Mouse (Mus musculus) CD8-positive naive resting alpha-beta T cell, adult 2 months (primary cell): ENCODE measurements around the gene 0610010K14Rik.

Experiments used
- DNase-seq, 2 experiments: peaks; one replicate each; pipeline ENCODE4 v3.0.0; 2022; ENCODE audit warnings: low read depth in 2 of 2, low spot score in 2 of 2

0610010K14Rik gene

DNA sequence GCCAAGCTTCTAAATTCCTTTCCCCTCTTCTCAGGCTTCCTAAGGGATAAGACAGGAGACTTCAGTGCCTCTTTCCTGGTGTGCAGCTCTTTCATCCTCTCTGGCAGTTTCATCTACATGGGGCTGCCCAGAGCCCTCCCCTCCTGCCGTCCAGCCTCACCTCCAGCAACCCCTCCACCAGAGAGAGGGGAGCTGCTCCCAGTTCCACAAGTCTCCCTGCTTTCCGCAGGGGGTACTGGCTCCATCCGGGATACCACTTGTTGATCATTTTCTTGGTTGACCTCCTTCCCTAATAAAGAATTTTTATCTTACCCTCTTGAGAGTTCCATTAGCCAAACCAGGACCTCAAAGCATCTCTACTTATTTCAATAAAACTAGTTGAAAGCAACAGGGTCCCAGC is 21.6 kb downstream of the 0610010K14Rik start:
- DNase-seq = no peak

DNA sequence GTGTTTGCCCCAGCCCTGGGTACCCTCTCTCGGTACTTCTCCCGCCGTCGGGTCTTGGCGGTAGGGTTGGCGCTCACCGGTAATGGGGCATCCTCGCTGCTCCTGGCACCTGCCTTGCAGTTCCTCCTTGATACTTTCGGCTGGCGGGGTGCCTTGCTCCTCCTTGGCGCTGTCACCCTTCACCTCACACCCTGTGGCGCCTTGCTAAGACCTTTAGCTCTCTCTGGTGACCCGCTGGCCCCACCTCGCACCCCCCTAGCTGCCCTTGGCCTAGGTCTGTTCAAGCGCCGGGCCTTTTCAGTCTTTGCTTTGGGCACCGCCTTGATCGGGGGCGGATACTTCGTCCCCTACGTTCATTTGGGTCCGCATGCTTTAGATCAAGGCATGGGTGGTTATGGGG is 22.4 kb downstream of the 0610010K14Rik start:
- no peak for DNase-seq

DNA sequence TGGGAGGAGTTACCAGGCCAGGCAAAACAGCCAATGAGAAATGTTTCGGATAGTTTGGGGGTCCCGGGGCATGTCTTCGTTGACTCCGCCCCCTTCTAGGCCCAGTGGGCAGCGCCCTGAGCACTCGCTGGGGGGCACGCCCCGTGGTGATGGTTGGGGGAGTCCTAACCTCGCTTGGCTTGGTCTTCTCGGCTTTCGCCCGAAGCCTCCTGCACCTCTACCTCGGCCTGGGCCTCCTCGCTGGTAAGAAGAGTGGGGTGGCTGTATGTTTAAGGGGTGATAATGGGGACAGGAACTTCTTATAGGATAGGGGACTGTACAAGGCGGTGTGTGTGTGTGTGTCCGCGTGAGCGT is 22.9 kb downstream of the 0610010K14Rik start:
- DNase-seq = no peak

GRCm38 (mm10) chr11:70214191-70214855 is 23.4 kb downstream of the 0610010K14Rik start:
- no peak for DNase-seq

- DNase-seq = no peak
These were observed 24.0 kb downstream of the 0610010K14Rik start for GRCm38 (mm10) chr11:70213736-70214135.

- DNase-seq = peak in 1 of 2 experiments; percentile 57
These were observed 24.8 kb downstream of the 0610010K14Rik start for GRCm38 (mm10) chr11:70212896-70213295.

GRCm38 (mm10) chr11:70212423-70212822 is 25.3 kb downstream of the 0610010K14Rik start, which contains the start of gene Slc16a11:
TSS of gene Slc16a11 (plus strand) at chr11:70212752.
- no peak for DNase-seq

DNA sequence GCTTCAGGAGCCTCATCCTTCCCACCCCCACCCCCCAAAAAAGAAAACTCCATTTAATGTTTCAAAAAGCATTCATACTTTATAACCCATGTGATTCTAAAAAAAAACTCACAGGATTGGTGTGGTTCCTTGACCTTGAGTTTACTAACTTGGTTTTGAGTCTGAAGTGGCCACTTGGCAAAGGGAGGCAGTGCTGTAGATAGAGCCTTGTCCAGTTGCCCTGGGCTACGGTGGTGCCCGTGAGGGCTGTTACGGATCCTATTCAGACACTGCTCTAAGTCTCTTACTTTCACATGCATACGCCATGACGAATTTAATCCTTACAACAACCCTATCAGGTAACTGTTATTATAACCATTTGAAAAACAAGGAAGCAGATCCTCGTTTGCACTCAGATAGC is 25.7 kb downstream of the 0610010K14Rik start:
- no peak for DNase-seq

GRCm38 (mm10) chr11:70210681-70211080 is 27.0 kb downstream of the 0610010K14Rik start:
- no peak for DNase-seq

- DNase-seq = no peak
These were observed 28.8 kb downstream of the 0610010K14Rik start for GRCm38 (mm10) chr11:70208778-70209388.

DNA sequence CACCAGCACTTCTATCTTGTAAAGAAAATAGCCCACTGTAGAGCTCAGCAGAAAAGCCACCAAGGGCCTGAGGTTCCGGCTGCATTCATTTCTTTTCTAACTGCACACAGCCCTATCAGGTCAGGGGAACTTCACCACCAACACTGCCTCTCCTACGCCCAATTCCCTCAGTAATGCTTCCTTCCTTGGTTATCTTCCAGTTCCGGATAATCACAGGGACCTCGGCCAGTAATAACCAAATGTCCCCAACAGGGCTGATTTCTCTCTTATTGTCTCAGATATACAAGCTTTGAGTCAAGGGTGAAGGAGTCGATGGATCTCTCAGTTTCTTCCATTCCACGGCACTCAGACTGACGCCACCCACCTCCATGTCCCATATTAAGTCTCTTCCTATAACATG is 30.4 kb downstream of the 0610010K14Rik start:
- no peak for DNase-seq

DNA sequence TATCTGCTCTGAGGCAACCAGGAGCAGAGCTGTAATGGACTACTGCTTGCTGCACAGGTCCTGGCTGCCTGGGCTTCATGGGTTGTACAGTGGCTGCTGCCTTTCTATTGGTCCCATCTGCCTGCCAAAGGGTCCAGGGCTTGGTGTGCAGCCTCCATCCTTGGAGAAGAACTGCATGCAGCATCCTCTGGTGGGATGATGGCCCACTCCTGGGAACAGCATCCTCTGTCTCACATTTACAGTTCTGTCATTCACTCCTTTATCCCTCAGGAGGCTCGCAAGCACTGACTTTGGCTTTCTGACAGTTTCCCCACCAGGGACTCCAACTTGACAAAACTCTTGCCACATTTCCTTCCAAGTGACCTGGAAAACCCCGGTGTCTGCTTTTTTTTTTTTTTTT is 30.9 kb downstream of the 0610010K14Rik start:
- no peak for DNase-seq

GRCm38 (mm10) chr11:70201691-70202090 is 36.0 kb downstream of the 0610010K14Rik start:
- peak; percentile 65 to 78 for DNase-seq

GRCm38 (mm10) chr11:70200036-70200608 is 37.6 kb downstream of the 0610010K14Rik start:
- DNase-seq = no peak

DNA sequence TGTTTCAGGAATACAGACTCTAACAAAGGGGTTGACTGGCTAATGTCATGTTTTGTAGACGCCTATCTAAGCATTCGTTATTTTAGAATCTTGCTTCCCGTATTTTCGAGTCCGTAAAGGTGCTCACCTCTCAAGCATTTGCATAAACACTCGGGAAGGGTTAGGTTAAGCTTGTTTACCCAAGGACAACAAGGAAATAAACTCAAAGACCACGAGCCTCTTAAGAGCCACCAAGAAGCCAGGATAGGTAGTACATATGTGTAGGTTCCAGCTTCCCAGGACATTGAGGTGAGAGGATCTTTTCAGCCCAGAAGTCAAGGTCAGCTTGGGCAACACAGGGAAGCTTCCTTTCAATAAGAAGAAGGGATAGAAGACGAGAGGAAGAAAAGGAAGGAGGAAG is 38.6 kb downstream of the 0610010K14Rik start:
- no peak for DNase-seq

GRCm38 (mm10) chr11:70198332-70198731 is 39.4 kb downstream of the 0610010K14Rik start:
- DNase-seq = no peak

DNA sequence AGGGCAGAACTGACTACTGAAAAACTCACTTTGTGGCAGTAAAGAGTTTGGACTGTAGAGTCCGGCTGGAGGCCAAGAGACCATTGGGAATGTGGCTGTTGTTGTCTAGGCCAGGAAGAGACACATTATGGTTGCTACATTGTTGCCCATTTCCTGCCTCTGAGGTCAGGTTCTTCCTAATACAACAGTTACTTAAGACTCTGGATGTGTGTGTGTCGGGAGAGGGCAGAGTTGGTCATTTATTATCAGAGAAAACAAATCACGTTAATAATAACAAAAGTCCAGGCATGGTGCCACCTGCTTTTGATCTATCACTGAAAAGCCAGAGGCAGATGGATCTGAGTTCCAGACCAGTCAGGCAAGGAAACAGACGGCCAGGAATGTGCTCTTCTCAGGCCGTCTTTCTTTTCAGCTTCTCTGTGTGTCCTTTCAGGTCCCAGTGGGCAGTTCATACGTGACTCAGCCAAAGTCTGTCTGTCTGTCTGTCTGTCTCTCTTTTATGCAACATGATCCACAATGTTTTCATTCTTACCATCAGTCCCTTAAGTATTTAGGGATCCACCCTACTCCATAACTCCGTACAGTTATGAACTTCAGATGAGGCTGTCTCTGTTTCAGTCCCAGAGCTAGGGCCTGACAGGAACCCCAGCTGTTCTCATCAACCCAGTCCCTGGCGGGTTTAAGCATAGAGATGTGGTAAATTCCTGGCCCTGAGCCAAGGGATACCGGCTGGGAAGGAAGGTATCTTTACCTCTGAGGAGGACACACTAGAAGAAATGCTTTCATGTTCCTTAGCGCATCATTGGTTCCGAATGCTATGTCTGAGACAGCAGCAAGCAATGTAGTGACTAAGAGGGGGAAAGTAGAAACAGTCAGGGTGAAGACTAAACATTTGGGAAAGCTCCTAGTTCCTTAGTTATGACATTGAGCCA is 44.1 kb downstream of the 0610010K14Rik start:
- DNase-seq = no peak

- DNase-seq = no peak
These were observed 45.6 kb downstream of the 0610010K14Rik start for GRCm38 (mm10) chr11:70192157-70192556.

- no peak for DNase-seq
These were observed 46.5 kb downstream of the 0610010K14Rik start for GRCm38 (mm10) chr11:70191188-70191587.

DNA sequence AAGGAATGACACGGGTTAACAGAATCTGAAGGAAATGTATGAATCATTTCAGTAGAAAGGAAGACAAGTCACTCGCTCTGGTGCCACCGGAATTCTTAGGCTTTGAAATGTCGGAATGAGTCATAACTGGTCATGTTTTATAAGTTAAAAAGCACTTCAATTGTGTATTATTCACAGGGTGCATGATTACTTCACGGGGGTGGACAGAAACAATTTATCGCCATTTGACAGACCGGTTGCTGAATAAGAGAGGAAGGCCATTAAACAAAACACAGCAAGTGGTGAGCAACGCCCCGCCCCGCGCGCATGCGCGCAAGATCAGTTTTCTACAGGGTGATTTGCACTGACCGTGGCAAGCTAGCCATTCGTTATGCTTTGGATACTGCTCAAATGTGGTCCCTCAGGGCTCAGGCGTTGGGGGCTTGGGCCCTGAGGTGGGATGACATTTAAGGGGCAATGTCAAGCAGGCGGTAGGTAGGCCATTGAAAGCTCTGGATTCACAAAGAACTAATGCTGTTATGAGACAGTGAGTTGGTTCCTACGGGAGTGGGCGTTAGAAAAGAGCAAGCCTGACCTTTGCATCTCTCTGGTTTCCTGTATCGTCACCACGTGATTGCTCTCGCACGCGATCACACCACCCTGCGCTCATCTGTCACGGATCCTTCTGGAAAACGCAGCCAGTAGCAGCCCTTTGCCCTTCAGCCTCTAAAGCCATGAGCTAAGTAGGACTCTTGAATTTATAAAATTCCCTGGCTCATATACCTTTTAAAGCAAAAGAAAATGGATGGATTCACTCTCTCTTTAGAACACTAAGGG is 48.2 kb downstream of the 0610010K14Rik start:
- no peak for DNase-seq
